Mouse (Mus musculus): ENCODE results near the gene Gm11554.

DNA sequence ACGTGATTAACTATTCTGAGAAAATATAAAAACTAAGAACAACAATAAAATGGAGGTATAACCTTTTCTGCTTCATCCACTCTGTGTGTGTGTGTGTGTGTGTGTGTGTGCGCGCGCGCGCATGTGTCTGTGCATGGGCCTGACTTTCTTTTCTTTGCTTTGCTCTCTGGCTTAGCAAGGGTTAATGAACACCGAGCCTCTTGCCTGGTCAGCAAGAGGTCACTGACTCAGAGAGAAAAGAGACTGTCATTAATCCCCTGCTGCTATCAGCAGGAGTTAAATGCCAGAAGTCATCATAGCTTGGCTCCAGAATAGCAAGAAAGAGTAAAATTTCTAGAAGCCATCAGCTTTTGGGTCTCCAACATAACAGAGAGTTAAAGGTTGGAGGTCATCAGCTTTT lies 25.8 kb downstream of the Gm11554 start:
- TF ChIP-seq CTCF (IDR thresholded peaks at IDR 0.05; ENCODE audit: low read depth, low read length) (no peak), POLR2A (IDR thresholded peaks at IDR 0.05; ENCODE audit: borderline replicate concordance, low read depth, low read length) (no peak)

All from bone marrow macrophage, adult 2 months (primary cell).